Mouse (Mus musculus): Measurements from ENCODE around the gene Trpm3.
"Not testable (repeated sequence)": the region's sequence is repeated elsewhere in the genome, so short reads cannot be mapped to it uniquely, and the experiment has no call there.

Gene Trpm3

GRCm38 (mm10) chr19:22973727-22974126 is 834.9 kb downstream of the Trpm3 start:
- peak in 1 of 2 experiments; percentile 26 for DNase-seq (ENCODE audit: low spot score in 2 of 2)

GRCm38 (mm10) chr19:22975801-22976200 is 837.0 kb downstream of the Trpm3 start:
- DNase-seq (ENCODE audit: low spot score in 2 of 2): peak in 1 of 2 experiments; percentile 52

GRCm38 (mm10) chr19:22977508-22977907 is 838.7 kb downstream of the Trpm3 start:
- no peak for DNase-seq (ENCODE audit: low spot score in 2 of 2)

GRCm38 (mm10) chr19:22978763-22979162 is 839.9 kb downstream of the Trpm3 start:
- DNase-seq (ENCODE audit: low spot score in 2 of 2): no peak

- no peak for DNase-seq (ENCODE audit: low spot score in 2 of 2)
Observed at GRCm38 (mm10) chr19:22979191-22979590, 840.3 kb downstream of the Trpm3 start.

- DNase-seq (ENCODE audit: low spot score in 2 of 2): no peak
Observed at GRCm38 (mm10) chr19:22987914-22988313, 849.1 kb downstream of the Trpm3 start.

DNA sequence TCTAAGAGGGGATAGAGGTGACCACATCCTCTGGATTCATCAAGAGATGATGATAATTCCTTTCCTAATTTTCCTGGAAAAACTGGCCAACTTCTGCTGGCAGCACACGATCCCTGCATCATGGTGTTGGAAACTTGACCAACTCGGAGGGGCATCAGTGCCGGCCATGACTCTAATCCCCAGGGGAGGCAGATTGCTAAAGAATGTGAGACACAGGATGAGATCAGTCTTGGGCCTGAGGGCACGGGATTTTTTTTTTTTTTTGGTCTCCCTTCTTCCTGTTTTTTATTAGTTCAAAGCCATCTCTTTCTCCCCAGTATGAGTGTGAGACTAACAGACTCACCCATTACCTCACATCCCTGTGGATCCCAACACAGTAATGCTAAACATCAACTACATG is 855.1 kb downstream of the Trpm3 start:
- no peak for DNase-seq (ENCODE audit: low spot score in 2 of 2)

- DNase-seq (ENCODE audit: low spot score in 2 of 2): no peak
Observed at GRCm38 (mm10) chr19:22994531-22994930, 855.7 kb downstream of the Trpm3 start.

DNA sequence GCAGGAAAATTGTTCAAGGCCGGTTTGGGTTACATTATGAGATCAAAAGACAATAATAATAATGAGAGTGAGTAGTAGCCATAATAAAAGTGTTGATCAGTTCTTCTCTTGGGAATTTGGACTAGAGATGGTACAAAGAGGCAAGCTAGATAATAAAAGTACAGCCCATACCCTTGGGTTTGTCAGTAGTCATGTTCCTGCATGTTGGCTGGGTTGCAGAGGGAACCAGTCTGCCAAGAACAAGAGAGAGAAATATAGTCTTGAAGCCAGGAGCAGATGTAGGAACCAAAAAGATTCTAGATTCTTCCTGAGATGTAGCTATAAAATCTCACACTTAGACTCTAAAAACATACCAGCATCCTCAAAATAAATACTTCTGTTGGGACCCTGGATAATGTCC is 861.4 kb downstream of the Trpm3 start:
- DNase-seq (ENCODE audit: low spot score in 2 of 2): no peak

- DNase-seq (ENCODE audit: low spot score in 2 of 2): no peak
Observed at GRCm38 (mm10) chr19:23003861-23004260, 865.0 kb downstream of the Trpm3 start.

DNA sequence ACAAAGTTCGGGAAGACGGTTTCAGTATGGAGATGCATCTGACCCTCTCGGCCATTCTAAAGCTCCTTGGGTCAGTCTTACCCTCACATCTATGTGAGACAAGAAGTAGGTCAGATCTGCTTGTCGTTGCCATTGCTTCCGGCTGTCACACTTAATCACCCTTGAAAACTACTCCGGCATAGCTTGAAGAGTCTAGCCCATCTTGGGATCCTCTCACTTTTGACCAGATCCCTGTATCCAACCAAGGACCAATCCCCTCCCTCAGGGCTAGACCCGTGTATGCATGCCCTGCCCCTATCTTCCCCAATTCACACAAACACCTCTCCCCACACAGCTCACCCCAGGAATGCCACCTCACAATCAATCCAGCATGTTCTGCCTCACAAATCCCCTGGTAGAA is 867.0 kb downstream of the Trpm3 start:
- DNase-seq (ENCODE audit: low spot score in 2 of 2): no peak

DNA sequence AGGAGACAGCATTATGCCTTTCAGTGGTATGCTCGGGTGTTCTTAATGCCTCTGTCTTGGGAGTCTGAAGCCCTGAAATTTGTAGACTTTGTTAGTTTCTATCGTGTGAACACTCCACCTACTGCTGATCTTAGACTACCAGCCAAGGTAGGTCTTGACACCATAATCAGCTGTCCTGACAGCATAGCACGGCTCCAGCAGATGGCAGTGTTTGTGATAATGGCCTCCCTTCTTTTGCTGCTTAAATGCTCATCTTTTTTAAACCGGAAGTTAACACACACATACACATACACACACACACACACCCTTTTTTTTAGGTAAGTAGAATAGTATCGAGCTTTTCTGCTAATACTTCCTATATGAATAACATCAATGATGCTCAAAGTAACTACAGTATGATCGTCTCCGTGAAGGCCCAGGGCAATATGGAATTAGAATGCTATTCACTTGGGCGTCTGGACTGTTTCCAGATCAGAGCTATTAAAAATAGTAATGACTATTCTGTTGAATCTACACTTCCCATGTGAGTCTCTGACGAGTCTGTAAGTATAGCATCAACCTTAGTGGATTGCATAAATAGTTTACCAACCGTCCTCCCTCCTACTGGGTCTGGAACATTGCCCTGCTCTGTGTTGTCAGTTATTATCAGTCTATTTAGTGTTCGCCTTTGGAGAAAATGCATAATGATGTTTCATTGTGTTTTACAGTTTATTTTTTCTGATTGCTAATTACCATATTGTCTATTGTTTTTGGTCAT is 867.8 kb downstream of the Trpm3 start:
- no peak for DNase-seq (ENCODE audit: low spot score in 2 of 2)

- DNase-seq (ENCODE audit: low spot score in 2 of 2): no peak
Observed at GRCm38 (mm10) chr19:23013695-23014094, 874.8 kb downstream of the Trpm3 start.

DNA sequence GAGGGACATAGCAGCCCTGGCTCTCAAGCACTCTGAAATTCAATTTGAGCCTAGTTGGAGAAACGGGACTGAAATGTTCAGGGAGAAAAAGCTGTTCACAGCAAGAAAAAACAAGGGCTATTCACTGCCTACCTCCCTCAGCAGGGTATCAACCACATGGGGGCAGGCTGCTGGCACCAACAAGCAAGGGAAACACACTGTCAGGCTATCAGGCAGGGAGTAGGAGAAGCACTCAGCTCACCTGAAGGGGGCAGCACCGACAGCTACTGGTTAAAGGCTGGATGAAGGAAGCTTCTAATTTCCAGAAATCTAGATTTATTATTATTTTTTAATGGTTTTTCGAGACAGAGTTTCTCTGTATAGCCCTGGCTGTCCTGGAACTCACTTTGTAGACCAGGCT is 876.7 kb downstream of the Trpm3 start:
- no peak for DNase-seq (ENCODE audit: low spot score in 2 of 2)

- DNase-seq (ENCODE audit: low spot score in 2 of 2): no peak
Observed at GRCm38 (mm10) chr19:23018186-23018727, 879.4 kb downstream of the Trpm3 start.

DNA sequence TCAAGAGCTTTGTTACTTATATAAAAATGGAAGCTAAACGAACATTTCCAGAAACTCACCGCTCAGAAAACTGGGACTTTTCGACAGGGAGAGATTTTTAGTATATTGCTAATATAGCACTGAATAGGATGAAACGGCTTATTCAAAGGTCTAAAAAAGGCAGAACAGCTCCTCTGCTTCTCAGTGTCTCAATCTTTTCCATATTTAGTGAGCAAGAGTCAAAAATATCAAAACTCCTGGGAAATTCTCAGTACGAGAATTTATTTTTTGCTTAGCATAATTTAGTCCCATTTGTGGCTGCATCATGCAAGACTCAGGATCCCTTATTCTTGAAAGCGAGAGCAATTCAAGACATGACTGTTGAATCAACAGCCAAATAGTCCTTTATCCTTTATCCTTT is 884.1 kb downstream of the Trpm3 start:
- DNase-seq (ENCODE audit: low spot score in 2 of 2): no peak

DNA sequence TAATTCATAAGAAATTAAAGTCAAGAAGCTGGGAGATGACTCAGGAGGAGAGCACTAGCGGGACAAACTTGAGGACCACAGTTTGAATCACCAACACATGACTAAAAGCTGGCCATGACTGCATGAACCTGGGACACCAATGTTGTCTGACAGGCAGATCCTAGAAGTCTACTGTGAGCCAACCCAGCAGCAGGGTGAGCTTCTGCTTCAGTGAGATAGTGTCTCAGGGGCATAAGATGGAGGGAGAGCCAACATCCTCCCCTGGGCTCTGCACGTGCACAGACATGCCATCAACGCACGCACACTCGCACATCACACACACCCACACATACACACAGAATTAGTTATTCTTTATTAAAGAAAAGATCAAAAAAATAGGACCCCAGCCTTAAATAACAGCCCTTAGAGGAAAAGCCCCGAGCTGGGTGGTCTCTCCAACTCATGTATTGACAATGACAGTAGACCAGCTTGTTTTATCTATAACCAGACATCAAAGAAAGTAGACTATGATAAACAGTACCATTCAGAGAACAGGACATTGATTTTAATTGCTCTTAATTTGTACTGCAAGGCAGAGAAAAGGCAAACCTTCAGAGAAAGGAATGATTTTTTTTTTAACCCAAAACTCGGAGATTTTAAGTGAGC is 884.6 kb downstream of the Trpm3 start:
- no peak for DNase-seq (ENCODE audit: low spot score in 2 of 2)

DNA sequence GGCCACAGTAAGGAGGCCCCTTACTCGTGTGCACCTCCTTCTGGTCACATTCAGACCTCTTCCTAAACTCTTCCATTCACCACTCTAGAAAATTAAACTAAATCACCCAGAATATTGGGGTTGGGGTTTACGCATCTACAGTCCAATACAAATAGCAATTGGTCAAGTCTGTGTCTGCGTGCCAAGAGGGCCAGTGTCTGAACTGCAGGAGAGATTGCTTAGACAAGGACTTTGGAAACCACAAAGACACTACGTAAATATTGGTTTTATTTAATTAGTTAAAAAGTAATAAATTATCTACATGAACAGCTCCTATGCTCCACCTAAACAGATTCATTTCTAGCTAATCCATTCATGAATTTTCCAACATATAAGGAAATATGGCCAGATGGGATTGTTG is 886.0 kb downstream of the Trpm3 start:
- DNase-seq (ENCODE audit: low spot score in 2 of 2): no peak

- no peak for DNase-seq (ENCODE audit: low spot score in 2 of 2)
Observed at GRCm38 (mm10) chr19:23026427-23026826, 887.6 kb downstream of the Trpm3 start.

DNA sequence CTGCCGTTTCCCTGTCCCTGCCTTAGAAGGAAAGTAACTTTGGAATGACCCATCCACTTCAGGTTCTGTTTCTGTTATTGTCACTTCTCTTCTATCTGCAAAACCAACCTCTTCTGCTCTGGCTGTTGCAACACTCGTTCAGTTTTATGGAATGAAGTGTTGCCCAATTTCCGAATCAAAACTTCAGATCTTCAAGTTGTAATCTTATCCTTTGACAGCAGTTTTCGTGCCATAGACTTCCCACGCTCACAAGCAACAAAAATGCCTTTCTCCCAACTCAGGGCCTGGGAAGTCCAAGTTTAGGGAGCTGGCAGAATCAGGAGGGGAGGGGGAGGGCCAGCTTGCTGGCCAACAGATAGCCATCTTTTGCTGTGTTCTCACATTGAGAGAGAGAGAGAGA is 889.4 kb downstream of the Trpm3 start:
- no peak for DNase-seq (ENCODE audit: low spot score in 2 of 2)

- DNase-seq (ENCODE audit: low spot score in 2 of 2): not testable (repeated sequence)
Observed at GRCm38 (mm10) chr19:23033343-23033742, 894.5 kb downstream of the Trpm3 start.

GRCm38 (mm10) chr19:23034117-23034516 is 895.3 kb downstream of the Trpm3 start:
- no peak for DNase-seq (ENCODE audit: low spot score in 2 of 2)

DNA sequence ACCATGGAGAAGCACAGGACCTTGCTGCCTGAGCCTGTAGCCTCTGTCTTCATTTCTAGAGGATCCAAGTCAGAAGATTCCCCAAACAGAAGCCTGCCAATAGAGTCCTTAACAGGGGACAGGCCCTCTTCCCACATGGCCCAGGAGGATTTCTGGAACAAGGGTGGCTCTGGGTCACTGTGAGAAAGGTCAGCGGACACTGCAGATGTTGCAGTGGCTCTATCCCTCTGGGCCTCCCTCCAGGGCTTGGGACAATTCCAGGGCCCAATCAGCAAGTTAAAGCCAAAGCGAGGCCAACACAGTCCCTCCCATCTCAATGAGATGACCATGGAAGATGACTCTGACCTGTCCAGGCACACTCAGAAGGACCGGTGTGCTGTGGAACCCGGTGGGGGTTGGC is 896.1 kb downstream of the Trpm3 start:
- DNase-seq (ENCODE audit: low spot score in 2 of 2): peak; percentile 41 to 71

Measured in urinary bladder, postnatal 4 days (tissue).